Mouse (Mus musculus) lung, postnatal 0 days (tissue): ENCODE data around the gene Vmn1r87. TPM values are rescaled to one million over a fixed set of nuclear protein-coding genes. Genes with fewer than 3 reads are reported as not detected.
"Not testable (repeated sequence)": the region's sequence is repeated elsewhere in the genome, so short reads cannot be mapped to it uniquely, and the experiment has no call there.

ENCODE experiments used
- ATAC-seq: fragments of 200-750 bp; cut with Nextera tagmentation; 2 replicates; pipeline ENCODE4 v1.8.0; 2017; ENCODE audit warnings: moderate library complexity
- DNase-seq: peaks from one replicate; pipeline ENCODE4 v3.0.0-alpha.2; 2016; ENCODE audit warnings: low spot score
- H3K27ac ChIP-seq: fragments of 300-500 bp; sonication (generic); 2 replicates; pipeline ENCODE4 v1.5.1; 2014; ENCODE audit warnings: antibody characterized with exemption, mild to moderate bottlenecking, low read length, mixed read lengths
- H3K27me3 ChIP-seq: fragments of 300-500 bp; sonication (generic); replicated peaks from 2 replicates; pipeline ENCODE4 v1.6.1; 2014; ENCODE audit warnings: low read length, mixed read lengths; ENCODE audit not compliant: insufficient read depth
- H3K36me3 ChIP-seq: fragments of 300-500 bp; sonication (generic); 2 replicates; pipeline ENCODE4 v1.6.1; 2014; ENCODE audit warnings: low read length, mixed read lengths; ENCODE audit not compliant: insufficient read depth
- H3K4me1 ChIP-seq: fragments of 300-500 bp; sonication (generic); 2 replicates; pipeline ENCODE4 v1.6.1; 2014; ENCODE audit warnings: antibody characterized with exemption, low read depth, low read length, mixed read lengths; ENCODE audit not compliant: insufficient read depth
- H3K4me2 ChIP-seq: fragments of 300-500 bp; sonication (generic); replicated peaks from 2 replicates; pipeline ENCODE4 v1.6.1; 2014; ENCODE audit warnings: low read depth, mild to moderate bottlenecking, low read length, moderate library complexity, mixed read lengths
- H3K4me3 ChIP-seq: fragments of 300-500 bp; sonication (generic); 2 replicates; pipeline ENCODE4 v1.5.1; 2014; ENCODE audit warnings: low read depth, low read length
- H3K9ac ChIP-seq: fragments of 300-500 bp; sonication (generic); replicated peaks from 2 replicates; pipeline ENCODE4 v1.6.1; 2014; ENCODE audit warnings: low read depth, mild to moderate bottlenecking
- H3K9me3 ChIP-seq: fragments of 300-500 bp; sonication (generic); 2 replicates; pipeline ENCODE4 v1.6.1; 2016; ENCODE audit warnings: low read length, mixed read lengths
- CTCF ChIP-seq: IDR thresholded peaks from 2 replicates; pipeline ENCODE4 v1.5.1; 2016; ENCODE audit warnings: antibody characterized with exemption, mild to moderate bottlenecking
- EP300 ChIP-seq: IDR thresholded peaks from 2 replicates; pipeline ENCODE4 v1.6.1; 2016; ENCODE audit warnings: antibody characterized with exemption, mild to moderate bottlenecking, control low read depth
- WGBS: fragments of 180-500 bp; shearing (Covaris S2); extraction: QIAGEN DNeasy Blood & Tissue Kit; methylation state at CpG from one replicate; pipeline ENCODE4 v1.1.7; 2014; 5-methylcytosine and 5-hydroxymethylcytosine counted together
- polyA plus RNA-seq: library from polyadenylated mRNA; unstranded; fragments of >200 nt; fragmentation: Nextera tagmentation; extraction: Ambion mirVana; gene quantifications from 2 replicates; pipeline ENCODE4 v1.2.1, GENCODE M21; 2015

The Vmn1r87 gene
- not detected in 2 replicates for polyA plus RNA-seq

GRCm38 (mm10) chr7:13140057-13140456, at the start of gene Vmn1r87:
Vmn1r87 (minus strand) TSS chr7:13140157.
- H3K9me3 ChIP-seq, result no peaks in the 10 kb centered on the region

DNA sequence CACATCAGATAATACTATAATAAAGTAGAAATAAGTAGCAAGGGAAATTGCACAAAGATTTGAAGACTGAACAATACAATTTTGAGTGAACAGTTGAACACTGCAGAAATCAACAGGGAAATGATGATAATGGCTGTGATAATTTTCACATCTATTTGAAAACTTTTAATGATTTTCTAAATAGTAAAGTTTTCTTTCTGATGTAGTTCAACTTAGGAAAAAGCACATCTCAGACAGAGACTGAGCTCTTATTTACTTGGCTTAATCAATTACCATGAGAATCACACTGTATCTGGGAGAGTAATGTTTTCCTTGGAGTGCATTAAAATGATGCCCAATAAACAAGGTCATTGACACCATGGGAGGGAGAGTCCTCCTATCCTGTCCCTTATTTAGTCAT, 19.3 kb upstream of the Vmn1r87 start, which contains the start of gene Vmn1r88:
Vmn1r88 (plus strand) TSS at position 301 of the 400 bp plus-strand sequence.
- Histone ChIP-seq H3K4me2 (no peak within 1 kb of the TSS), H3K27ac (no peak within 1 kb of the TSS), H3K27me3 (no peaks in the 10 kb centered on the region), H3K4me3 (no peak within 1 kb of the TSS), H3K36me3 (no peaks in the 10 kb centered on the region), H3K9me3 (no peaks in the 10 kb centered on the region), H3K9ac (no peak within 1 kb of the TSS), H3K4me1 (no peaks in the 10 kb centered on the region)
- TF ChIP-seq EP300 (no peak), CTCF (no peak)
- no peak for DNase-seq
- no peak for ATAC-seq

More at GRCm38 (mm10) chr7:13140057-13140456, at the start of gene Vmn1r87:
- 73% methylated on average over 1 of the region's 1 CpGs for WGBS
- Histone ChIP-seq H3K36me3 (no peaks in the 10 kb centered on the region), H3K9ac (no peak within 1 kb of the TSS), H3K27me3 (no peaks in the 10 kb centered on the region), H3K4me2 (no peak within 1 kb of the TSS), H3K4me3 (no peak within 1 kb of the TSS), H3K27ac (no peak within 1 kb of the TSS), H3K4me1 (no peaks in the 10 kb centered on the region)
- ATAC-seq (no peak), DNase-seq (no peak)
- TF ChIP-seq CTCF (no peak), EP300 (no peak)

- Histone ChIP-seq H3K9ac (no peak overlapping the region), H3K9me3 (no peaks in the 10 kb centered on the region), H3K27me3 (no peaks in the 10 kb centered on the region), H3K4me2 (no peak overlapping the region), H3K27ac (no peak overlapping the region), H3K4me1 (no peaks in the 10 kb centered on the region), H3K36me3 (no peaks in the 10 kb centered on the region), H3K4me3 (no peak overlapping the region)
- no peak for TF ChIP-seq CTCF
- no peak for TF ChIP-seq EP300
- no peak for ATAC-seq
- no peak for DNase-seq
Measured at GRCm38 (mm10) chr7:13137340-13137739, 2.6 kb downstream of the Vmn1r87 start.

DNA sequence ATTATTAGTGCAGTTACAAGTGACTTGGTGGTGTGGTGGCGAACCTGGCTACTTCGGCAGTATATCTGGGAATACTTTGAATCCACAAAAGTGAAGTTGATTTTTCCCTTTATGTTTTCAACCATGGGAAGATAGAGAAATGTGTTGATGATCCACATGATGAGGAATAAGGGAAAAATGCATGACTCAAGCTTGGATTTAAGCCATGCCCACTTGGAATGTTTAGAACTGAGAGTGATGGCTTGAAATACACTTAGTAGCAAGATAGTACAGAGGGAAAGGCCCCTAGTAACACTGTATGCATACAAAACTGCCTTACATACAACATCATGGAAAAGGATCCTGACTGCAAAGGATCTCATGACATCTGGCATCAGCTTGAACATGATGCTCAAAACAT, 8.1 kb downstream of the Vmn1r87 start:
- no peak for ATAC-seq
- Histone ChIP-seq H3K4me2 (no peak overlapping the region), H3K9me3 (no peaks in the 10 kb centered on the region), H3K9ac (no peak overlapping the region), H3K27ac (no peak overlapping the region), H3K4me1 (no peaks in the 10 kb centered on the region), H3K27me3 (no peaks in the 10 kb centered on the region), H3K36me3 (no peaks in the 10 kb centered on the region), H3K4me3 (no peak overlapping the region)
- TF ChIP-seq EP300, result no peak
- TF ChIP-seq CTCF, result no peak
- WGBS, result 84% methylated on average over 2 of the region's 2 CpGs
- no peak for DNase-seq

GRCm38 (mm10) chr7:13123554-13124153, 16.3 kb downstream of the Vmn1r87 start:
- not testable (repeated sequence) for H3K4me3 ChIP-seq

GRCm38 (mm10) chr7:13119817-13120216, 20.1 kb downstream of the Vmn1r87 start, which contains the start of gene Vmn1r86:
Vmn1r86 (minus strand) TSS chr7:13119917.
- TF ChIP-seq EP300, result no peak
- TF ChIP-seq CTCF, result no peak
- H3K36me3 ChIP-seq, result no peaks in the 10 kb centered on the region
- no peak within 1 kb of the TSS for H3K4me3 ChIP-seq
- H3K9me3 ChIP-seq, result no peaks in the 10 kb centered on the region
- ATAC-seq, result no peak
- DNase-seq, result no peak
- H3K4me1 ChIP-seq, result no peaks in the 10 kb centered on the region
- H3K9ac ChIP-seq, result no peak within 1 kb of the TSS
- no peak within 1 kb of the TSS for H3K4me2 ChIP-seq
- no peak within 1 kb of the TSS for H3K27ac ChIP-seq
- no peaks in the 10 kb centered on the region for H3K27me3 ChIP-seq

More at GRCm38 (mm10) chr7:13123554-13124153, 16.3 kb downstream of the Vmn1r87 start:
- H3K27me3 ChIP-seq, H3K4me1 ChIP-seq, H3K9me3 ChIP-seq, H3K27ac ChIP-seq, H3K36me3 ChIP-seq, DNase-seq, H3K4me2 ChIP-seq, H3K9ac ChIP-seq: not testable (repeated sequence)
- ATAC-seq, result peak; percentile 37; the same call in 1 of the 2 replicates
- 2% methylated on average over 11 of the region's 34 CpGs for WGBS

DNA sequence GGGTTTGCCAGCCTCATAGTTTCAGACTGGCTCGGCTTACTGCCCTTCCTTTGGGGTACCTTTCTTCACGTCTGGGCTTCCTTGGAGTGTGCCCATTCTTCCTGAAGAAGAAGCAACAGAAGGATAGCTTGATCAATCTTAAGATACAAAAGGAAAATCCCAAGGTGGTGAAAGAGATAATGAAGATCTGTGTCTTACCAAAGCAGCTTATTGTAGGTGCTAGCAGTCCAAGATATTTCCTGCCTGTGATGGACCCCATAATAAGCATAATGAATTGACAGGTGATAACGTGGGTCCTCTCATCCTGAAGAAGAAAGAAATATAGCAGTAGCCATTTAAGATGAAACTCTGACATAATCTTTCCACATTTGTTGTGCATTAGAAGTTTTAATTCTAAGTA, 44.9 kb downstream of the Vmn1r87 start, which contains the start of gene Vmn1r85:
Vmn1r85 (minus strand) TSS at position 101 of the 400 bp plus-strand sequence.
- no peak for ATAC-seq
- H3K27me3 ChIP-seq, result no peaks in the 10 kb centered on the region
- H3K27ac ChIP-seq, result no peak within 1 kb of the TSS
- no peak within 1 kb of the TSS for H3K4me2 ChIP-seq
- H3K9ac ChIP-seq, result no peak within 1 kb of the TSS
- DNase-seq, result no peak
- no peaks in the 10 kb centered on the region for H3K36me3 ChIP-seq
- H3K9me3 ChIP-seq, result no peaks in the 10 kb centered on the region
- H3K4me3 ChIP-seq, result no peak within 1 kb of the TSS
- H3K4me1 ChIP-seq, result no peaks in the 10 kb centered on the region
- TF ChIP-seq EP300 (no peak), CTCF (no peak)
- 41% methylated on average over 3 of the region's 3 CpGs for WGBS

Other genes with a start within 250 kb of the Vmn1r87 start
- gene Zscan22, start 242.3 kb downstream of the Vmn1r87 start, polyA plus RNA-seq, result 4.4 and 4.7 TPM in 2 replicates
- gene Rps5, start 217.9 kb downstream of the Vmn1r87 start, polyA plus RNA-seq, result 609 and 716 TPM in 2 replicates
- 1.3 and 1.4 TPM in 2 replicates for gene Rnf225, start 212.7 kb downstream of the Vmn1r87 start, polyA plus RNA-seq
- gene Zfp324, start 174.3 kb downstream of the Vmn1r87 start, polyA plus RNA-seq, result 5.5 and 5.7 TPM in 2 replicates
- gene Zfp446, start 162.3 kb downstream of the Vmn1r87 start, polyA plus RNA-seq, result 3.9 and 4.0 TPM in 2 replicates
- not detected in 2 replicates for gene Slc27a5, start 142.0 kb downstream of the Vmn1r87 start, polyA plus RNA-seq
- 85.6 and 87.2 TPM in 2 replicates for gene Trim28, start 141.0 kb downstream of the Vmn1r87 start, polyA plus RNA-seq
- 11.9 and 12.2 TPM in 2 replicates for gene Zbtb45, start 130.1 kb downstream of the Vmn1r87 start, polyA plus RNA-seq
- 254 and 264 TPM in 2 replicates for gene Chmp2a, start 105.3 kb downstream of the Vmn1r87 start, polyA plus RNA-seq
- 67.8 and 78.1 TPM in 2 replicates for gene Ube2m, start 101.9 kb downstream of the Vmn1r87 start, polyA plus RNA-seq
- gene Mzf1, start 85.4 kb downstream of the Vmn1r87 start, polyA plus RNA-seq, result 2.0 and 2.1 TPM in 2 replicates
- gene Vmn1r85, start 45.0 kb downstream of the Vmn1r87 start, polyA plus RNA-seq, result not detected in 2 replicates
- gene Vmn1r86, start 20.2 kb downstream of the Vmn1r87 start, polyA plus RNA-seq, result not detected in 2 replicates
- not detected in 2 replicates for gene Vmn1r88, start 19.4 kb upstream of the Vmn1r87 start, polyA plus RNA-seq
- not detected in 2 replicates for gene Vmn1r89, start 72.9 kb upstream of the Vmn1r87 start, polyA plus RNA-seq
- gene Lig1, start 137.1 kb upstream of the Vmn1r87 start, polyA plus RNA-seq, result 16.5 and 20.2 TPM in 2 replicates
- 4.7 and 5.5 TPM in 2 replicates for gene Zswim9, start 138.6 kb upstream of the Vmn1r87 start, polyA plus RNA-seq
- gene Pla2g4c, start 184.5 kb upstream of the Vmn1r87 start, polyA plus RNA-seq, result 1.2 and 1.5 TPM in 2 replicates